Mouse (Mus musculus): ENCODE results near the gene Pacrg.

Pacrg gene

DNA sequence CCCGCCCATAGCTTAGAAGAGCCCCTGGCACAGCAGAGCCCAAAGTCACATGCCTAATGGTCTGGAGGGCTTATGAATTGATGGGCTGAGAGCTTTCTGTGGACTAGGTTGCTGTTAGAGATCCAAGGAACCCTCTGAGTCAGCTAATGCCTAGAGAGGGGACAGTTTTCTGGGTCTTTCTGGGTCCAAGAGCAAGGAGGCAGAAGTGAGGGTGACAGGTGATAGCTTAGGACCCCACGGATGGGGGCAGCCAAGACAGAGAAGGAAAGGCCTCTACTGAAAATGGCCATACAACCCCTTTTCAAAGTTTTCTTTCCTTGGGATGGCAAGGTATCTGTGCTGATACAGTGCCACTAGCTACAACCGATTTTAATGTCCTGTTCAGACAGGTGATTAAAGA, 399.1 kb downstream of the Pacrg start:
- no peak for DNase-seq

GRCm38 (mm10) chr17:10439815-10440214, 400.3 kb downstream of the Pacrg start:
- DNase-seq: no peak

DNA sequence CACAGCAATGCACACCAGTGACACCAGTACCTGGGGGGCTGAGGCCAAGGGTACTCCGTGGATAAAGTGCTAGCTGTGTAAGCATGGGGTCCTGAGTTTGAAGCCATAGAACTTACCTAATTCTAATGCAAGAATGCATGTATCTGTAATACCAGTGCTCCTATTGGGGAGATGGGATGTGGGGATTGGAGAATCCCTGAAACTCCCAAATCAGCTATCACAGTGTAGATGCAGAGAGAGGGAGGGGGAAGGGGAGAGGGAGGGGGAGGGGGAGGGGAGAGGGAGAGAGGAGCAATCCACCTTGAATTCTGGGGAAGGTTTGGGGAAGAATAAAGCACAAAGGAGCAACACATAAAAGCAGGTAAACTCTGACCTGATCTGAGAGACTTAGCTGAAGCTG, 405.2 kb downstream of the Pacrg start:
- no peak for DNase-seq

DNA sequence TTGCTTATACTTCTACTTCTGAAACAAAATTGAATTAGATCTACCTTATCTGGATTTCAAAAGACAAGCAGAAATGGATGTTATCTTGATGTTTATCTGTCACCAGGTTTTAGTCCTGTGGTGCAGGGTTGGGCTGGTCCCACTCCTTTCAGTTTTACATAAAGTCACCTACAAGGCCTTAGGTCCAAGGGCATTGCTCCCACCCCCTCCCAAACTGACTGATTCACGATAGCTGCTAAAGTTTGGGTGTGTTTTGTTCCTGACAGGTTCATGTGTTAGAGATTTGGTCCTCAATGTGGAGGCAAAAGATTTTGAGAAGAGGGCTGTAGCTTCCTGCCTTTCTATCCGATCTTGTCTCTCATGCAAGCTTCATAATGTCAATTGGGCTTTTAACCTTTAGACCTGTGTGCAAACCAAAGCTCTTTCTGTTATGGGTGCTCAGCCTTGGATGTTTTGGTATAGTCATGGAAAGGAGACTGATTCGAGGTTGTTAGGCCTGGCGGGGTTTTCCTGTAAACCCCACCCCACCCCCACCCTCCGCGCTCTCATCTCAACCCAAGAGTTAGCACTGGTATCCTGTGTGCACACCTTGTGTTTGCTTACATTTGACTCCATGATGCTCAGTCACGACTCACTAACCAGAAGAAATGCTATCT, 407.5 kb downstream of the Pacrg start:
- DNase-seq: no peak

GRCm38 (mm10) chr17:10431849-10432524, 408.1 kb downstream of the Pacrg start:
- no peak for DNase-seq

- no peak for DNase-seq
These were observed 409.3 kb downstream of the Pacrg start for GRCm38 (mm10) chr17:10430831-10431230.

GRCm38 (mm10) chr17:10429406-10429805, 410.7 kb downstream of the Pacrg start:
- DNase-seq: no peak

- no peak for DNase-seq
These were observed 414.8 kb downstream of the Pacrg start for GRCm38 (mm10) chr17:10425311-10425710.

DNA sequence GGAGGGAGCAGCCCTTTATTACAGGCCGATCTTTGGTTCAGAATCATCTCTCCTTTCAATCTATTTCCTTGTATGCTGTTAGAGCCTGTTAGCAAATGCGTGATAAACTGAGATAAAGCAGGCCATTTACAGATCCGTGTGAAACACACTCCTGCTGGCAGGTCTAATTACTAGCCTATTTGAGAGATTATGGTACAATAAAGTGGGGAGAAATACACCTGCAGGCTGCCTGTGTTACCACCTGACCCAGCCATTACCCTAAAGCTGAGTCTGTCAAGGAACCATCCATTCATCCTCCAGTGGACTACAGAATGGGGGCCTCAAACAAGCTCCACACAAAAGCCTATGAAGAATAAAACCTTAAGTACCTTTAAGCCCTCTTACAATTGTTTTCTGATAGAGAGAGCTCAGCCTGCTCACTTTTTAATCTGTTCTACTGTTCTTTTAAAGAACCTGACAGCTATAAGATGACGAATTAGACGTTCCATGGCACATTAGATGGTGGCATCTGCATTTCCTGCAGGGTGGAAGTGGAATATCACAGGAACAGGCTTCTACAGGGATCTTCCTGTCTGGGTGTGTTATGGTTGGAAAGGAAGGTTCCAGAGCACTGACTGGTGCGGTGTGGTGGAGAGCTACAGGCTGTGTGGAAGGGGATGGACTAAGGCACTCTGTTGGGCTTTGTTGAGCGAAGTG, 422.4 kb downstream of the Pacrg start:
- no peak for DNase-seq

DNA sequence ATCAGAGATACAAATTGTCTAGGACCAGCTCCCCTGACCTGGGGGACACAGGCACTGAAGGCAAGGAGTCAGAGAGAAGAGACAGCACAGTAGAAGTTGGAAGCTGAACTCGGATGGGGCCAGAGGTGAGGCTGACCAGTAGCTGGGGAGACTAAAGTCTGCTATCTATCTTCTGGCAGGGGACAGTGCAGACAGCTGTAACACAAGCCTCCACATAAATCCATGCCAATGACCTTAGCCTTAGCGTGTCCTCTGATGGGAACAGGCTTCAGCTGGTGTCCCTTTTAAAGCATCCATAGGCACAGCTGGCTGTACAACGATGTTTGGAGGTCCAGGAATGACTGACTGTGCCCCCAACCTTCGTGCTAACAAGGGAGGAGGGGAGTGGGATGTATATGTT, 423.1 kb downstream of the Pacrg start:
- DNase-seq: no peak

DNA sequence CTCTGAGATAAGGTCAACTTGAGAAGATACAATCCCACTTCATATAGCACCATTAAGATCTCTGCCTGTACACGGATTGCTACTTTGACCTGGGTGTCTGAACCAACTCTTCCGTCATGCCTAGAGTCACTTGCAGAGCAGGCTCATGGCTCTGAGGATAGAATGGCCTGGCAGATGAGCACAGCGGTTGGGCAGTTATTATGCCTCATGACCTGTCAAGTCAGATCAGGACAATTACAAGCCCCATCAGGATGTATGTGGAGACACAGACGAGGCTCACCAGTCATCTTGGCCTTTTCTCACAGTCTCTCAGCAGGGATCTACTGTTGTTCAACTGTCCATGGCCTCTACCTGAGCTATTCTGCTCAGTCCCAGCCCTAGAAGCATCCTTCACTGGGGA, 424.0 kb downstream of the Pacrg start:
- no peak for DNase-seq

DNA sequence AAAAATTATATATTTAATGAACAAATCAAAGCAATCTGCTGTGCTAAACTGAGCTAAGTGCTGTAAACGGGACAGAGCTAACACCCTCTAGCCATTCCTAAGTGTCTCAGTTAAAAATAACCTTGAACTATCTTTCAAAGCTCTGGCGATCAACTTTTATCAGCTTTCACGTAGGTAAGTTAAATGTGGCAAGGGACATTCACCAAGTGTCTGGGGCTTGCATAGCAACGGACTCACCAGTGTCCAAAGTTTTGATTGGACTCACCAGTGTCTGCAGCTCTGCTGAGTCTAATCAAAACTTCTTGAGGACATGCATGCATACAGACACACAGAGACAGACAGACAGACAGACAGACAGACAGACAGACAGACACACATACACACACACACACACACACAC, 425.7 kb downstream of the Pacrg start:
- DNase-seq: no peak

- DNase-seq: no peak
These were observed 426.2 kb downstream of the Pacrg start for GRCm38 (mm10) chr17:10413870-10414269.

DNA sequence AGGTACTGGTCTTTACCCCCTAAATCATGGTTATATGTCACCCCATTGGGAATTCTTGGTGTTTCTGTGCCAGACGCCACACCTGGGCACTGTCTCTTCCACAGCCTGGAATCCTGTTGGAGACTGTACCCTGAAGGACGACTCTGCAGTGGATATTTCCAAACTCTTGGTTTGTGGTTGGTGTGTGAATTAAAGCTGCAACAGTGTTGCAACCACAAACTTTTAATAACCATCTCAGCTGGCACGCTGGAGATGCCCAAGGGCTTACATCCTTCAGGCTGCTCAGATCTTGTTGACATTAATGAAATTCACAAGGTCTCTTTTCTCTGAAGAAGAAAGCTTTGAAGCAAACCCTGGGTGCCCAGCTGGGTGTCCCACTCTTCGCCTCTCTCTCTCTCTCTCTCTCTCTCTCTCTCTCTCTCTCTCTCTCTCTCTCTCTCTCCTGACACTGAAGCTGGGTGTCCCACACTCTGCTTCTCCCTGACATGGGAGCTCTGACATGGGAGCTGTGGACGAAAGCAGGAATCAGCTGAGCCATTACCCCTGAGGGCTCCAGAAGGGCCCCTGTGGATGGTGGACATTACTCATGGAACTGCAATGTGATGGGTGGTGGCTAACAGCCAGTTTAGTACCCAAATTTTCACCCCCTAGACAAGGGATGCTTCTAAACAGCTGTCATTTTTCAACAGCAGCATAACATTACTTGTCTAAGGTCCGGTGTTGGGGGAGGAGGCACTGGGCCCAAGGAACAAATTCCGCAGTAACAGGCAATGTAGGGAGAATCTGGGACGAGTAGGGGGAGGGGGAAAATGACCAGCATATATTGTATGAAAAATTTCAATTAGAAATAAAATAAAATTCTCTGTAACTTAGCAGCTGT, 429.3 kb downstream of the Pacrg start:
- no peak for DNase-seq

GRCm38 (mm10) chr17:10408681-10409081, 431.4 kb downstream of the Pacrg start:
- no peak for DNase-seq

DNA sequence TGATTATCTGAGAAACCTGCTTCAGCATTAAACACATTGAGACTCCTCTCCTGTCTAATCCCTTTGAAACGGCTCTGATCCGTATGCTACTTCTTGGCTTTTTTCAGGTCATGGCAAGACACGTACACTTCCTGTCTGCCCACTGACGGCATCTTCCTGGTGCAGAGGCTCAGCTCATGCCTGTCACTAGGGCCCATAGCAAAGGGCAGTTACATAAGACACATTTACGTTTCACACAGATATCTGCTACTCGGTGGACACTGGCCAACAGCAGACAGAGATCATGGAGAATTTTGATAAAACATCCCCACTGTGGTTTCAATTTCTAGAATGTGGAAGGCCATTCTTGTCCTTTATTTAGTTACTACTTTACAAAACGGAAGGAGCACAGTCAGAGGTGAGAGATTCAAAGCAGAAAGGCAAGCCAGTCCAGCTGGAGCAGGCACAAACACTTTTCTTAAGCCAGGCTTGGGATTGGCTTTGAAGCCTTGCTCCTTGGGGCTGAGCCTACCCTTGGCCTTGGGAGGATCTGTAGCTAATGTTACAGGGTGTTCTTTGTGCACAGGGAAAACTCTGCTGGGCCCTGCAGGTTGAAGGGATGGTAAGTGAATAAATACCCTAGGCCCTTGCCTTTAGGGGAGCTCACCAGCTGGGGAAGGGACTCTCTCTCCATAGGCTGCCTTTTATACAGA, 432.9 kb downstream of the Pacrg start:
- DNase-seq: no peak

- no peak for DNase-seq
These were observed 433.8 kb downstream of the Pacrg start for GRCm38 (mm10) chr17:10406311-10406710.

DNA sequence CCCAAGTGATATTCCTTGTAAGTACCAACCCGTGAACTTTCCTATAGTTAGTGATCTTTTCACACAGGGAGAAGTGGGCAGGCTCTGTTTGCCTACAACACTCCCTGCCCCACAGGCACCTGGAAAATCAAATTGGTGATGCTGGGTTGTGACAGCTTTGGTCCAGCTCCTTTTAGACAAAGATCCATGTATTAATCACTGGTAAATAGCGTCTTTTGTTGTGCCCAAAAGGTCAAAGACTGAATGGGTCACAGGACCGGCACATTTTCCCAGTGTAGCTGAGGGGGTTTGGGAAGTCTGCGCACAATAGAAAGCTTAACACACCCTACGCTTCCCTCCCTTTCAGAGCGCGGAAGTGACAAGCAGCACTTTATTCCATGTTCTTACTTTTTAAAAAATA, 434.2 kb downstream of the Pacrg start:
- no peak for DNase-seq

DNA sequence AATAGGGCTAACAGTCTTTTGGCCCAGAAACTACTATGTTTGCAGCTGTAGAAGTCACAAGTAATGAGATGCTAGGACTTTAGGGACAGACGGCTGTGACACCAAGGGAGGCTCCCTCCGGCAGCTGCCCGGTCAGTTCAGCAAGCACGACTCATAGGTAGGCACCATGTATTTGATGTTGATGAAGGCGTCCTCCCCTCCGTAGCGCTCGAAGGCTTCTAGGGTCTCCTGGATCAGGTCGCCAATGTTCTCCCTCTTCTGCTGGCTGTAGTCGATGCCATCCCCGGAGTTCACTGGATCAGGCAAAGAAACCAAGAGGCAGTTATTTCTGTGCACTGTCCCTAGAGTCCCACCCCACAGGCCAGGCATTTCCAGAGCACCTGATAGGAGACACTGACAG, 436.9 kb downstream of the Pacrg start:
- DNase-seq: no peak

DNA sequence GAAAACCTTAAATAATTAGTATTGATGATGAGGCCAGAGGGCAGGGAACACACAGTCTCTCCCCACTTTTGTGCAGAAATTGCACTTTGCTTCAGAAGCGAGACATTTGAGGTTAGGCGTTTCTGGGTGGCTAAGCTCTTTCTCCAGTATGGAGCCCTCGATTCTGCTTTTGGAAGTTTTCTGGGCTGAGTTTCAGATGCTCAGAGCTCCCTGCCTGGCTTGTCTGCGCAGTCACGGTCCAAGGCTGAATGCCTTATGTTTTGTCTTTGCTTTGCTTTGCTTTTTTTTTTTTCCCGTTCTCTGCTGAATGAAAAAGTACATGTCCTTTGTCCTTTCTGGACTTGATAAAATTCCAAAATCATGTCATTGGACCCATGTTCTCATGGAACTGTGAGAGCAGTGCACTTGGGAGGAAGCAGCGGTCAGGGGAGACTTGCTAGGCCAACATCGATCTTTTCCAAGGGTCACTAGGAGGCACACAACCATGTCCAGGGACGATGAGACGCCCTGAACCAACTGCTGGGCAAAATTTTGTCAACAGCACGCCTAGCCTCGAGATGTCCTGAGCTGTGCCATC, 438.0 kb downstream of the Pacrg start:
- no peak for DNase-seq

DNA sequence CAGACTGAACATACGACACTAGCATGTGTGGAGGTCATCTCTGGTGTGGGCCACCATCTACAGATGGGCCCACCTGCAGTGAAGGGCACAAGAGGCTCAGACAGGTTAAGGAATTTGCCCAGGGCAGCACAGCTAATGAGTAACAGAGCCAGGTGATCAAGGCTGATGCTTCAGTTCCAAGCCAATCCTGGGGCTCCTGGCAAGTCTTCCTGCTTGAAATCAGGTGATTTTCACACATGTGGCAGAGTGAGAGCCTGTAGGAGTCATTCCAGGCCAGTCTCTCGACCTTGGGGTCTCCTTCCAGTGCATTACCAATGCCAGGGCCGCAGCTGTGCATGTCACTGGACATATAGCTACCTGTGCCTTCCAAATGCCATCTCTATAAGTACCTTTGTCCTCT, 438.6 kb downstream of the Pacrg start:
- no peak for DNase-seq

GRCm38 (mm10) chr17:10399706-10400105, 440.4 kb downstream of the Pacrg start:
- DNase-seq: no peak
